In the genomic region with DNA sequence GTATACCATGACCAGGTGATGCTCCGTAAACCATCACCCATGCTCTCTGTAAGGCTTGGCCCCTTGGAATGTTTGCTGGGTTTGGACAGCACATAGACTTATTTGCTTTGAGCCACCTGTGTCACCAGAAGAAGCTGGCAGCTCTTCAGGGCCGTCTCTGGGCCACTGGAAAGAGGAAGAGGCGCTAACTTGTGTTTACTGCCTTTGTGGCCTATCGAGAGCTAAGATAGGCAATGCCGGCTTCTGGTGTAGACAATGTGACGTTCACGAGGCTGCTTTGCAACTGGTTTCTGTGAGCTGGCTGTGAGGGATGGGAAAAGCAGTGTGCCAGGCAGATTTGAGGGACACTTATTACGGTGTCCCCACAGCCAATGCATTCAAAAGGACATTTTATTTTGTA, we compare ENCODE assay signal across 16 mouse cellular contexts.
A peak's percentile ranks its signal among the peaks of the same experiment; 100 is the strongest.
DNase-seq lines count a peak whose midpoint lies in the region; ATAC-seq lines count a peak whose summit lies in the region.
"Had no signal": no experiment of that assay in that cellular context is flagged by ENCODE, and none has a peak within 500 bp of the region (broad histone marks: within the 10 kb centered on the region; RNA-seq: fewer than 3 reads in every experiment).

No protein-coding gene starts in this region.

- intact Hi-C loops in heart, postnatal 25 days (cut with DNase I) = no loop called here

- no peak for ATAC-seq in heart, embryonic 13.5 days (ENCODE audit: extremely low read depth, insufficient number of reproducible peaks, low FRiP score, low TSS enrichment)
- ATAC-seq in CD4-positive, CD25-positive, alpha-beta regulatory T cell, adult 4 months = no peak

- peak; percentile 44 for DNase-seq in cerebellum, adult 11 months
- no peak for DNase-seq in cerebellum, adult 8-10 months
- no peak for DNase-seq in heart, postnatal 25 days (ENCODE audit: low spot score)
- peak; percentile 17 for DNase-seq in 416B (ENCODE audit: low read depth)
- peak; percentile 66 to 74 for DNase-seq in cerebellum, postnatal 25 days
- DNase-seq in kidney, adult 8-10 months = no peak
- DNase-seq: adrenal gland, postnatal 36 days; kidney, adult 18-20 months; kidney, postnatal 36 days; lung, embryonic 14.5 days had no signal

- 57% methylated on average over 8 of the region's 8 CpGs for WGBS in heart, embryonic 13.5 days

- no peaks in the 10 kb centered on the region for H3K36me3 ChIP-seq in heart, embryonic 13.5 days
- H3K36me3 ChIP-seq: embryonic facial prominence, embryonic 12.5 days; hindbrain, embryonic 15.5 days; limb, embryonic 13.5 days had no signal

- H3K9me3 ChIP-seq in heart, embryonic 13.5 days = no peaks in the 10 kb centered on the region
- H3K9me3 ChIP-seq: embryonic facial prominence, embryonic 12.5 days; hindbrain, embryonic 15.5 days; limb, embryonic 13.5 days had no signal

- no peak overlapping the region for H3K9ac ChIP-seq in heart, embryonic 13.5 days
- H3K9ac ChIP-seq: embryonic facial prominence, embryonic 12.5 days; hindbrain, embryonic 15.5 days; limb, embryonic 13.5 days; lung, embryonic 14.5 days had no signal

- no peak overlapping the region for H3K4me2 ChIP-seq in heart, embryonic 13.5 days
- H3K4me2 ChIP-seq: embryonic facial prominence, embryonic 12.5 days; hindbrain, embryonic 15.5 days; limb, embryonic 13.5 days; lung, embryonic 14.5 days; midbrain, embryonic 11.5 days had no signal

- no peaks in the 10 kb centered on the region for H3K27me3 ChIP-seq in heart, embryonic 13.5 days (replicated peaks)
- H3K27me3 ChIP-seq: embryonic facial prominence, embryonic 12.5 days; hindbrain, embryonic 15.5 days; limb, embryonic 13.5 days had no signal

- peaks cover 26% of the 10 kb centered on the region for H3K4me1 ChIP-seq in heart, embryonic 13.5 days

- peak overlapping the region; percentile 10; the same call in 1 of the 2 replicates for H3K27ac ChIP-seq in heart, embryonic 13.5 days (replicated peaks)
- H3K27ac ChIP-seq: embryonic facial prominence, embryonic 12.5 days; hindbrain, embryonic 15.5 days; limb, embryonic 13.5 days had no signal

- H3K4me3 ChIP-seq in heart, embryonic 13.5 days = no peak overlapping the region
- H3K4me3 ChIP-seq: embryonic facial prominence, embryonic 12.5 days; hindbrain, embryonic 15.5 days; limb, embryonic 13.5 days had no signal

Comparison
In these comparisons a context has a peak if more than half of its experiments do, and no peak if none do; other contexts are left out.
1. DNase-seq: peak in cerebellum, adult 11 months (single experiment), 416B (single experiment) and cerebellum, postnatal 25 days (2 of 2); none in cerebellum, adult 8-10 months (single experiment), heart, postnatal 25 days (single experiment) and kidney, adult 8-10 months (0 of 2).